Mouse (Mus musculus): ENCODE measurements around the gene Map2k6.

The Map2k6 gene

DNA sequence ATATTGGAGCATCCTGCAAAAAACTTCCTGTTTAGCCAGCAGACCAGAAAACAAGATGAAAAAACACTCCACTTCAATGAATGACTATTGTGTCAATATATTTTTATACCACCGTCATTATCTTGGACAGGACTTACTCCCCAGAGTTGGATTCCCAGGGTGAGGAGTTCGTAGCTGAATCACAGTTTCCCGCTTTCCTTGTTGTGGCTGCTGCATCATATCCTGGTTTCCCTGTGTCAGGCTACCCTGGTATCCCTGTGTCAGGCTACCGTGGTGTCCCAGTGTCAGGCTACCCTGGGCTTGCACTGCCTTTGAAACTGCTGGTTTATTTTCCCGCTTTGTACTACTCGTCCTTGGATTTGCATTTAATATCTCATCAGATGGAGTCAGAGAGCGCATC, 167.4 kb downstream of the Map2k6 start:
- DNase-seq: no peak

DNA sequence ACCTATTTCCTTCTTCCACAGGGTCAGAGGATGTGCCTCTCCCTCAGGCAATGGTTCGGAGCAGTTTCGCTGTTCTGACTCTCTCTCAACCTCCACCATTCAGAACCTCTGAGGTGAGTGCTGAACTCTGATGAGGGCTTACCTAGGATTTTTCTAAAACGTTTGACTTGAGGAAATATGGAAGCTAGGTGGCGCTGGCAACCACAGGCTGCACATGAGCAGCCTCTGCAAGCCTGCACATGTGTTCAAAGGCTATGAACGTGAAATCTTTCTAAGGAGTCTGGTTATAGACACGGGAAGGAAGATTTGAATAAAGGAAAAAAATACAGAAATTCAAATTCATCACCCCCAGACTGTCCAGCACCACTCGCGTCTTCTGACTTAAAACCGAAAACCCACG, 173.6 kb downstream of the Map2k6 start:
- peak; percentile 69 to 73 for DNase-seq

Data from kidney, postnatal 4 days (tissue).